Mouse (Mus musculus) thymus, adult 2 months (tissue): ENCODE results near the gene Gm29427. TPM values are rescaled to one million over a fixed set of nuclear protein-coding genes. Genes with fewer than 3 reads are reported as not detected.

Source experiments
- DNase-seq: peaks from one replicate; pipeline ENCODE4 v3.0.0; 2021
- H3K27ac ChIP-seq: fragments of 200-500 bp; 2 replicates; pipeline ENCODE4 v1.5.1; 2012; ENCODE audit warnings: low read length, control low read depth; ENCODE audit not compliant: control insufficient read depth, insufficient read depth
- H3K27me3 ChIP-seq: fragments of 200-500 bp; 2 replicates; pipeline ENCODE4 v1.6.1; 2012; ENCODE audit warnings: mild to moderate bottlenecking, low read length, moderate library complexity, mixed read lengths; ENCODE audit not compliant: control insufficient read depth, insufficient read depth
- H3K36me3 ChIP-seq: fragments of 200-500 bp; 2 replicates; pipeline ENCODE4 v1.6.1; 2012; ENCODE audit warnings: mild to moderate bottlenecking, low read length, moderate library complexity; ENCODE audit not compliant: control insufficient read depth, insufficient read depth
- H3K4me1 ChIP-seq: fragments of 200-500 bp; replicated peaks from 2 replicates; pipeline ENCODE4 v1.6.1; 2012; ENCODE audit warnings: low read length; ENCODE audit not compliant: control insufficient read depth, insufficient read depth
- H3K4me3 ChIP-seq: fragments of 200-500 bp; 2 replicates; pipeline ENCODE4 v1.5.1; 2012; ENCODE audit warnings: mild to moderate bottlenecking, low read length, control low read depth, moderate library complexity; ENCODE audit not compliant: control insufficient read depth, insufficient read depth
- CTCF ChIP-seq: fragments of 200-500 bp; IDR thresholded peaks from 2 replicates; pipeline ENCODE4 v1.5.1; 2012; ENCODE audit warnings: mild to moderate bottlenecking, control low read depth, low read length, moderate library complexity, borderline replicate concordance; ENCODE audit not compliant: control insufficient read depth, poor library complexity, insufficient read depth; ENCODE audit errors: extremely low read depth
- POLR2A ChIP-seq: fragments of 200-500 bp; IDR thresholded peaks from 2 replicates; pipeline ENCODE4 v1.6.1; 2012; ENCODE audit warnings: mild to moderate bottlenecking, low read length, control low read depth, moderate library complexity; ENCODE audit not compliant: control insufficient read depth, poor library complexity, insufficient read depth; ENCODE audit errors: extremely low read depth
- WGBS: fragments of 180-500 bp; shearing (Covaris S2); methylation state at CpG from one replicate; pipeline ENCODE4 v1.1.7; 2018; 5-methylcytosine and 5-hydroxymethylcytosine counted together
- polyA plus RNA-seq: library from polyadenylated mRNA; depleted of rRNA; stranded (reverse); fragments of >200 nt; gene quantifications from 2 replicates; pipeline ENCODE4 v1.2.3, GENCODE M21; 2012

Gene Gm29427
- polyA plus RNA-seq, 1 experiment, result 0.09 TPM

DNA sequence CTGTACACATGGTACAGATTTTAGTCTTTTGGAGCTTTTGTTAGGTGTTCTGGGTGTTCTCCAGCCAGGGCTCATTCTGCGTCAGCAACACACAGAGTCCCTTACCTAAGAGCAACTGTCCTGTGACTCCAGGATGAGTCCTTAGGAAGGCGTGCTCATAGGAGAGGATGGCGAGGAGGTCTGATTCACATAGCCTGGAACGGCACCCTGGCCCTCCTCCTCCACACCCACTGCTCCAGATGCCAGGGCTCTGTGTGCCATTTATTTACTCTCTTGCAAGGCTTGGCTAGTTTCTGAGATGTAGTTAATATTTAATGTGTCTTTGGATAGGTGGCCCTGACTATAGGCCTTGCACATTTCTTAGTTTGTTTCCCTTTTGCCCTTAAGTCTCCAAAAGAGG, 18.1 kb upstream of the Gm29427 start:
- WGBS, result 99% methylated on average over 4 of the region's 4 CpGs
- Histone ChIP-seq H3K27me3 (no peaks in the 10 kb centered on the region), H3K4me3 (no peak overlapping the region), H3K36me3 (no peaks in the 10 kb centered on the region), H3K4me1 (no peaks in the 10 kb centered on the region), H3K27ac (no peak overlapping the region)
- TF ChIP-seq POLR2A (no peak), CTCF (no peak)
- DNase-seq, result no peak

DNA sequence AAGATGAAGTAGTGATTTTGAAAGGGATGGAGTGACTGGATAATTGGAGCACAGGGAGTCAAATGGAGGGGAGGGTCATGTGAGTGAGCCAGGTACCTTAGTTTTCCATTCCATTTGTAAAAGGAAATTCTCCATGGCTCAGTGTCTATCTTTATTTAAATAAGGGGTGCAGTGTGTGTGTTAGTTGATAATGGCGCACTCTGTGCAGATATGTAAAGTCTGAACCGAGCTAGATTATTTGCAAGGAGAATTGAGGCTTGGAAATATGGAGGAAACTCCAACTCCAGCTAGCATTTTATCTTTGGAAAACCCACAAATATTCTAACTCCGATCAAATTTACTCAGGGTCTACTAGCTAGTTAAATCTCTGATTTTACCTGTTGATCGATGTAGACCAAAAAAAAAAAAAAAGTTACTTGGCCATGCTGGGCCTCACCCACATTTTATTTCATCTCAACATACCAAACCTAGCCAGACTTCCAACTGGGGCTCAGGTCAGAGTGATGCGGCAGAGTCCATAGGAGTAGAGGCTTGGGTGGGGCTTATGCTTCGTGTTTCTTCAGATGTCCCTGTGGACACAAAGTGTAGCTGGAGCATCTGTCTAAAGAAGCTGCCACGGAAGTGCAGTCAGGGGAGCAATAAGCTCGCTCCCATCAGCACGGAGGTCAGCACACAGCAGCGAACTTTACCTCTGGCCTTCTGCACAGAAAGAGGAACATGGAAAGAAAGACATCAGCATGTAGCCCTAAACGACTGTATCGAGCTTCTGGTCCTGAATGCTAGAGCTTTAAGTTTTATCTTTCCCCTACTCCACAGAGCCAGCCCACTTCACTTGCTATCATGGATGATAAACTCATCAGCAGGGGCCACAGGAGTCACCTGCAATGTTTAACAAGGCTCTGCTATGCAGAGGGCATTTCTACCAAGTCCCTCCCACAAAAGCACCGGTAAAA, 17.4 kb upstream of the Gm29427 start:
- Histone ChIP-seq H3K27ac (no peak overlapping the region), H3K4me3 (no peak overlapping the region), H3K4me1 (no peaks in the 10 kb centered on the region), H3K36me3 (no peaks in the 10 kb centered on the region), H3K27me3 (no peaks in the 10 kb centered on the region)
- DNase-seq, result no peak
- WGBS, result 75% methylated on average over 13 of the region's 13 CpGs
- no peak for TF ChIP-seq CTCF
- no peak for TF ChIP-seq POLR2A

DNA sequence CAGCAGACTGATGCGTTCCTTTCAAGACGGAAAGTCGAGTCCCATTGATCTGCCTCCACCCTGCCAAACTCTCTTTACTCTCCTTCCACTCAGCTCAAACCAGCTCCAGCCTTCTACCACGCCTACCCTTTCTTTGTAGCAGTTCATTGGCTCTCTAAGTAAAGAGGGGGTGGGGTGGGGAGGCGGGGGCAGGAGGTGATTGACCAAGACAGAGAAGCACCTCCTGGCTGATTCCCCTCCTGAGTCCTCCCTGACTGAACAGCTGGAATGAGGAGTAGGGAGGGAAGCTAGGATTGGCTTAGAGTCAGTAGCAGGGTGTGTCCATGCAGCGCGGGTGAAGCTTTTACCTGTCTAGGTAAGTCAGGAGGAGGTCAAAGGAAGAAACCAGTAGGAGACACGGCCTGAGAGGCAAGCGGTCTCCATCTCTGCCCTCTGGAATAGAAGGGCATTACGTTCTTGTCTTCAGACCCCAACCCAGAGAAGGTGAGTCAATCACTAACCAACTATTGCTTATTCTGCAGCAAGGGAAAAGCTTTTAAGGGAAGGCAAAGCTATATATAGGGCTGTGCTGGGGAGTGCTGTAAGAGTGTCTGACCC, 16.2 kb upstream of the Gm29427 start, which contains the start of gene AA986860:
TSS of gene AA986860 (plus strand) at position 236 of the 597 bp plus-strand sequence.
- WGBS, result 79% methylated on average over 10 of the region's 10 CpGs
- TF ChIP-seq CTCF (no peak), POLR2A (no peak)
- Histone ChIP-seq H3K36me3 (no peaks in the 10 kb centered on the region), H3K27me3 (no peaks in the 10 kb centered on the region), H3K4me1 (no peaks in the 10 kb centered on the region), H3K27ac (no peak within 1 kb of the TSS), H3K4me3 (no peak within 1 kb of the TSS)
- DNase-seq, result no peak

DNA sequence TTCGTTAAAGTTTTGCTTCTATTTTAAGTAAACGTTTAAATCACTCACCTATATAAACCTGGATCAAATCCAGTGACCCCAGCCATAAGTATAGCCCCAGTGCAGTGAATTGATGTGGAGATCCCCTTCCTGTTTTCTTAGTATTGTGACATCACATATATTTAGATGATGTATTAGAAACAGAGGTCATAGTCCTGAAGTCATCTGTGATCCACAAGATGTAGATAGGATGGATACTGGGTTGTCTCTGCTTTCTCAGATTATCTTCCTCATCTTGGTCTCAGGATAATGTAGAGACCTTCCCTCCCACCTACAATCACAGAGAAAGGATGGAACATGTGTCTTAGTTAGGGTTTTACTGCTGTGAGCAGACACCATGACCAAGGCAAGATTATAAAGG, 13.6 kb upstream of the Gm29427 start, which contains the start of gene Pfkfb2:
TSS of gene Pfkfb2 (minus strand) at position 101 of the 400 bp plus-strand sequence.
- H3K27me3 ChIP-seq, result no peaks in the 10 kb centered on the region
- DNase-seq, result no peak
- no peak for TF ChIP-seq CTCF
- TF ChIP-seq POLR2A, result no peak
- 79% methylated on average over 2 of the region's 2 CpGs for WGBS
- H3K36me3 ChIP-seq, result no peaks in the 10 kb centered on the region
- no peak within 1 kb of the TSS for H3K4me3 ChIP-seq
- H3K4me1 ChIP-seq, result no peaks in the 10 kb centered on the region
- H3K27ac ChIP-seq, result no peak within 1 kb of the TSS

DNA sequence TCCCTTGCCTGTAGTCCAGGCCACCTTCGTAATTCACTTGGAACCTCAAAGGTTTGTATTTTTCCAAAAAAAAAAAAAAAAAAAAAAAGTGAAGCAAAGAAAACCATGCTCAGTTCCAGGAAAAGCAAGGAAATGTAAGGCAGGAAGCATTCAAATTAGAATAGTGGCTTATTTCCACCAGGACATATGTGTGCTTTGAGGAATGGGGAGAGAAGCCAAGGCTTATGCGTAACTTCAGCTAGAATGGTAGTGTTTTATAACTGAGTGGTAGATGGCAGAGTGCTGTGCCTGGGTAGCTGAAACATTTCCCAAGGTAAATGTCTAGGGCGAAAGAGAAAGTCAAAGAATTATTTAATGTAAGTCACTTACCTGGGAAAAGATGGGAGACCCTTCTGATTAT, 13.1 kb upstream of the Gm29427 start:
- Histone ChIP-seq H3K36me3 (no peaks in the 10 kb centered on the region), H3K4me3 (no peak overlapping the region), H3K27ac (no peak overlapping the region), H3K4me1 (no peaks in the 10 kb centered on the region), H3K27me3 (no peaks in the 10 kb centered on the region)
- DNase-seq, result no peak
- 94% methylated on average over 3 of the region's 3 CpGs for WGBS
- no peak for TF ChIP-seq POLR2A
- no peak for TF ChIP-seq CTCF

DNA sequence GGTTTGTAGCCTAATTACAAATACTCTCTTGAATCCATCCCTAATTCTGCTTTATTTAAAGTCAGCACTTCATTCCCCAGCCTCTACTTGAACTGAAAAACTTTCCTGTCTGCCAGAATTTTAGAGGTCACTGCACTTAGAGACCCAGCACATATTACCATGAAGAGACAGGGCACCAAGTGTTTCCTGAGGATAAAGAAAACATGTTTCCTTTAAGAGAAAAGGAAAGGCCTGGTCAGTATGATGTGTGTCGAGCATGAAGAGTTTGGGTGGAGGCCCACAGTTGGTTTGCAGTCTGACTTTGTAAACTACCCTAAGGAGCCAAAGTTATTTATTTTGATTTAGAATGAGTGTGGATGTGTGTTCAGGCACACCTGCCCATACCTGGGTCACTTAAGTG, 12.5 kb upstream of the Gm29427 start:
- no peaks in the 10 kb centered on the region for H3K27me3 ChIP-seq
- H3K4me1 ChIP-seq, result no peaks in the 10 kb centered on the region
- H3K4me3 ChIP-seq, result no peak overlapping the region
- TF ChIP-seq CTCF (no peak), POLR2A (no peak)
- no peak for DNase-seq
- WGBS, result 87% methylated on average over 1 of the region's 1 CpGs
- no peaks in the 10 kb centered on the region for H3K36me3 ChIP-seq
- no peak overlapping the region for H3K27ac ChIP-seq

DNA sequence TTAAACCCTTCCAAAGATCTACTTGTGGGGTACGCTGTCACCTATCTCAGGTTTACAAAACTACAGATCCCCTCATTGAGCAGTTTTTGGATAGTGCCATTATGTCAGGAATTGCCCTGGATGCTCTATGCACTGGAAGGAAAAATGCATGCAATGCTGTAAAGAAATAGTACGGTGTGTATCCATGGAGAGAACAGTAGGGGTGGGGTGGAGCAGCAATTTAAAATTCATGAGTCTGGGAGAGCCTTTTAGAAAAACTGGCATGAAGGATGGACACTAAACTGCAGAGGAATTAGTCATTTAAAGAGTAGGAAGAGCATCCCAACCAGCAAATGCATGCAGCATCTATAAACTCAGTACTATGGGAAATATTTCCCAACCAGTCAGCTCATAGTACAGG, 10.8 kb upstream of the Gm29427 start:
- Histone ChIP-seq H3K4me1 (no peaks in the 10 kb centered on the region), H3K36me3 (no peaks in the 10 kb centered on the region), H3K27ac (no peak overlapping the region), H3K27me3 (no peaks in the 10 kb centered on the region), H3K4me3 (no peak overlapping the region)
- 99% methylated on average over 2 of the region's 2 CpGs for WGBS
- TF ChIP-seq POLR2A, result no peak
- no peak for TF ChIP-seq CTCF
- no peak for DNase-seq
